Mouse (Mus musculus): ENCODE data around the gene Serping1.

- TF ChIP-seq CTCF (IDR thresholded peaks at IDR 0.05; ENCODE audit: borderline replicate concordance, extremely low read depth, insufficient read depth, insufficient read length) (no peak), POLR2A (IDR thresholded peaks at IDR 0.05; ENCODE audit: borderline replicate concordance, extremely low read depth, insufficient read depth, insufficient read length, poor library complexity, severe bottlenecking) (no peak)
Observed at GRCm38 (mm10) chr2:84720718-84721117, 54.5 kb downstream of the Serping1 start.

Measured in brain, embryonic 14.5 days (tissue).